Mouse (Mus musculus): ENCODE measurements around the gene Dtx2.

GRCm38 (mm10) chr5:136040210-136040609 lies 45.6 kb downstream of the Dtx2 start:
- TF ChIP-seq CTCF (conservative IDR thresholded peaks at IDR 0.05; ENCODE audit: insufficient read depth, insufficient read length, low read depth, low read length) = no peak
- TF ChIP-seq POLR2A (IDR thresholded peaks at IDR 0.05; ENCODE audit: low read depth, low read length) = no peak

Measured in kidney, adult 2 months (tissue).